Mouse (Mus musculus): Measurements from ENCODE around the gene Mfrp. TPM values are rescaled to one million over a fixed set of nuclear protein-coding genes. Genes with fewer than 3 reads are reported as not detected.

Mfrp gene
- polyA plus RNA-seq, 1 experiment from 2014 or later: 0.39 TPM

DNA sequence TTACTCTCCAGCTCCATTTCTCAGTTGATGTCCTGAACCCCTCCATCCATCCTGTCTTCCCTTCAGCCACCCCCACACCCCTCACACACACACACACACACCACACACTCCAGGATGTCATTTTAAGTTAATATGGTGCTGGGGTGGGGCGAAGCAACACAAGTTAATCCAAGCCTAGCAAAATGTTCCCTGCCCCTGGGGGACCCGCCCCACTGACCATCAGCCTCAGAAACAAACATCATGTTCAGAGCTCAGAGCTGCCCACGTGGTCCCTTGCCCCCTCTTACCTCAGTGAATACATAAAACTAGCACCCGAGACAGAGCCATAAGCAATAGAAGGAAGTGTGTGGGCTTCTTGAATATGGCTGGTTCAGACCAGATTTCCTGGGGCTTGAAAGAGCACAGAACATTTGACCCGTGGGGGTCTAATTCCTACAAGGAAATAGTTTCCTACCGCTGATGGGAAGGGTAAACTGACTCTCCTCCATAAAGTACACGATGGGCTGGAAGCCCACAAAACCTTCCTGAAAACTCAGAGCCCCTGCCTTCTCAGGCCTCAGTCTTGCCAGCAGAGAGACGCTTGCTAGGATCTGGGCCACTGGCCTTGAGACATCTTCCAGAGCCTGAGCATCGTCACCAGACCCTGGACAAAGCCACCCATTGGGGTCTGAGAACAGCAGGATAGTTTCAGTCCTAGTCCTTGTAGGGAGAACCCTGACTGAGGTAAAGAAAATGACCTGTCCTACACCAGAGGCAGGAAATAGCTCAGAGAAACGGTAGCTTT lies 21.3 kb upstream of the Mfrp start:
- peaks cover 22% of the 10 kb centered on the region for H3K27me3 ChIP-seq
- H3K4me3 ChIP-seq: no peak overlapping the region
- H3K27ac ChIP-seq: no peak overlapping the region
- no peak for ATAC-seq (ENCODE audit: insufficient number of reproducible peaks, insufficient read depth, low FRiP score, low TSS enrichment, low read depth)
- H3K9ac ChIP-seq: no peak overlapping the region
- 70% methylated on average over 10 of the region's 10 CpGs for WGBS
- H3K9me3 ChIP-seq: no peaks in the 10 kb centered on the region
- no peak overlapping the region for H3K4me2 ChIP-seq
- no peaks in the 10 kb centered on the region for H3K36me3 ChIP-seq
- H3K4me1 ChIP-seq: peaks cover 38% of the 10 kb centered on the region

DNA sequence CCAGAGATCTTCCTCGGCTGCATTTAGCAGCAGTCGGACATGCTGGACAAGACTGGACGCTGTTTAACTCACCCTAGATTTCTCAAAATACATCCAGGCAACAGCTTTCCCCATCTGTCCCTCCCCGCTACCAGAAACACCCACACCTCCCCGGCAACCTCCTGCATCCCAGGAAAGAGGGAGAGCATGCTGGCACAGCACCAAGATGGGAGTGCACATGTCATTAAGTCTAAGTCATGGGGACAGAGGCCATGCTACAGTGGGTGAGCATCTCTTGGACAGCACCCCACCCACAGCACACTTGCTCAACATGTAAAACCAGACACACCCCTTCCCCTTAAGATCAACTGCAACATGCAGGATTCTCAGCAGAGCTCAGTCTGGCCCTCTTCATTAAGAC lies 20.6 kb upstream of the Mfrp start:
- Histone ChIP-seq H3K36me3 (no peaks in the 10 kb centered on the region), H3K4me2 (no peak overlapping the region), H3K4me3 (no peak overlapping the region), H3K4me1 (peaks cover 44% of the 10 kb centered on the region), H3K27ac (no peak overlapping the region), H3K9ac (no peak overlapping the region), H3K27me3 (peaks cover 30% of the 10 kb centered on the region), H3K9me3 (no peaks in the 10 kb centered on the region)
- ATAC-seq (ENCODE audit: insufficient number of reproducible peaks, insufficient read depth, low FRiP score, low TSS enrichment, low read depth): no peak
- 78% methylated on average over 5 of the region's 5 CpGs for WGBS

DNA sequence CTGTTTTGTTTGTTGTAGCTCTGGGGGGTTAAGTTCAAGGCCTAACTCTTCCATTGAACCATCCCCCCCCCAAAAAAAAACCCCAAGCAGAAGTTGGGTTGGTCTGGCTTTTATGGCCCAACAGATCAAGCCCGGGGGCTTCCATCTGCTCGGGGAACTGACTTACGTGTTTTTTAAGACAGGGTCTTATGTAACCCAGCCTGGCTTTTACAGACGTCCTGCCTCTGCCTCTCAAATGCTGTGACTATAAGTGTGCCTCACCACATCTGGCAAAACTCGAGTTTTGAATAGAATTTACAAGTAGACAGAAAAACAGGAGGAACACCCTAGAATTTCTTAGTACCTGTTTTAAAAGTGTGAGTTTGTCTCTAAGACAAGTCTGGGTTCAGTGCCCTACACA lies 19.9 kb upstream of the Mfrp start:
- no peak overlapping the region for H3K9ac ChIP-seq
- ATAC-seq (ENCODE audit: insufficient number of reproducible peaks, insufficient read depth, low FRiP score, low TSS enrichment, low read depth): no peak
- peaks cover 49% of the 10 kb centered on the region for H3K4me1 ChIP-seq
- peaks cover 36% of the 10 kb centered on the region for H3K27me3 ChIP-seq
- no peak overlapping the region for H3K4me3 ChIP-seq
- no peaks in the 10 kb centered on the region for H3K36me3 ChIP-seq
- 49% methylated on average over 5 of the region's 5 CpGs for WGBS
- H3K4me2 ChIP-seq: no peak overlapping the region
- H3K27ac ChIP-seq: no peak overlapping the region
- H3K9me3 ChIP-seq: no peaks in the 10 kb centered on the region

GRCm38 (mm10) chr9:44082266-44082665 lies 19.3 kb upstream of the Mfrp start:
- H3K4me3 ChIP-seq: no peak overlapping the region
- no peak overlapping the region for H3K9ac ChIP-seq
- H3K27ac ChIP-seq: no peak overlapping the region
- peaks cover 40% of the 10 kb centered on the region for H3K27me3 ChIP-seq
- H3K4me2 ChIP-seq: no peak overlapping the region
- no peak for ATAC-seq (ENCODE audit: insufficient number of reproducible peaks, insufficient read depth, low FRiP score, low TSS enrichment, low read depth)
- 88% methylated on average over 5 of the region's 5 CpGs for WGBS
- H3K4me1 ChIP-seq: peaks cover 52% of the 10 kb centered on the region
- H3K9me3 ChIP-seq: no peaks in the 10 kb centered on the region
- H3K36me3 ChIP-seq: no peaks in the 10 kb centered on the region

DNA sequence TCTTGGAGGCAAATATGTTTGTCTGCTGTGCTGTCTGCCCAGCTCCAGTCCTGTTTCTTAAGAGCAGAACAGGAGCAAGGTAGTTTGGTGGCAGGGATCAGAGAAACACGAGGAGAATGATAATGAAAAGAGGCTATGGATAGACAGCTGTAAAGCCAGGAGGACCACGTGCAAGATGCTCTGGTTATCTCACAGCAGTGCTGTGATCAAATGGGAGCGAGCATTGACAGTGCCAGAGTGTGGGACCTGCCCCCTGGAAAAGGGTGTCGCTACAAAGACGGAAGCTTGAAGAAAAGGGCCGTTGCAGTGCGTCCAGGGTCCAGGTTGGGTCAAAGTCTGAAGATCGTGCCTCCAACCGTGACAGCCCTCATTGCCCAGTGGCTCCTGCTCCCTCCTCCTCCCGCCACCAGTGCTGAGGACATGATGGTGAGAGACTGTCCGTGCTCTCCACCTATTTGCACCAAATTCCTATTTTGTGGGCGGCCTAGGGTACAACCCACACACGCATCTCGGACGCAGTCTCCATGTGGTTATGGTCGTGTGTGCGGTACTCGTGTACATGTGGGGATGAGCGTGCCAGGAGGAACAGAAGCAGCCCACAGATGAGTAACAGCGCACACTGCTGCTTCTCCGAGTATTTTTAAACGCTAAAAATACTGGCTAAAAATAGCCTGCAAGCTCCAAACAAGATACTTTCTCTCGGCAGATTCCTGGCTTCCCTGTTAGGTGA lies 18.0 kb upstream of the Mfrp start:
- 6% methylated on average over 23 of the region's 23 CpGs for WGBS
- ATAC-seq (ENCODE audit: insufficient number of reproducible peaks, insufficient read depth, low FRiP score, low TSS enrichment, low read depth): no peak
- H3K36me3 ChIP-seq: no peaks in the 10 kb centered on the region
- H3K4me1 ChIP-seq: peaks cover 58% of the 10 kb centered on the region
- H3K9ac ChIP-seq: no peak overlapping the region
- no peak overlapping the region for H3K27ac ChIP-seq
- no peaks in the 10 kb centered on the region for H3K9me3 ChIP-seq
- peak overlapping the region; percentile 98 for H3K4me2 ChIP-seq
- H3K4me3 ChIP-seq: peak overlapping the region; percentile 64
- peaks cover 45% of the 10 kb centered on the region for H3K27me3 ChIP-seq

DNA sequence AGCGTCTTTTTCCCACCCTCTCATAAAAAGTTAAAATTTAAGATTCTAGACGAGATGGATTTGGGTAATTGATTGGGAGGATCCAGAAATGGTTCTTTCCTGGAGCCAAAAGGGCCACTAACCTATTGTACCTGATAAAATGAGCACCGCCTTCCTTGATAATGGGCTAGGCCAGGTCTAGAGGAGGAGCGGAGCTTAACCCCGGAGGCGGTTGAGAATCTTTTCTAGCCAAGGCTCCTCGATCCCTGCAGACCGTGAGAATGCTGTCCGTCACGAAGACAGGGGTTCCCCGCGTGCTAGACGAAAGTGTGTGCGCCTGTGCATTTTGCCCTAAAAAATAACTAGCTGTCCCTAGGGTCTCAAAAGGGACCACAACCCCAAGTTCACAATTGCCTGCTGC lies 17.3 kb upstream of the Mfrp start:
- H3K27me3 ChIP-seq: peaks cover 52% of the 10 kb centered on the region
- peak overlapping the region; percentile 82 for H3K9ac ChIP-seq
- no peaks in the 10 kb centered on the region for H3K9me3 ChIP-seq
- H3K4me2 ChIP-seq: peak overlapping the region; percentile 98
- H3K4me1 ChIP-seq: peaks cover 59% of the 10 kb centered on the region
- WGBS: 1% methylated on average over 14 of the region's 14 CpGs
- no peak for ATAC-seq (ENCODE audit: insufficient number of reproducible peaks, insufficient read depth, low FRiP score, low TSS enrichment, low read depth)
- peak overlapping the region; percentile 64 for H3K4me3 ChIP-seq
- no peaks in the 10 kb centered on the region for H3K36me3 ChIP-seq
- no peak overlapping the region for H3K27ac ChIP-seq

DNA sequence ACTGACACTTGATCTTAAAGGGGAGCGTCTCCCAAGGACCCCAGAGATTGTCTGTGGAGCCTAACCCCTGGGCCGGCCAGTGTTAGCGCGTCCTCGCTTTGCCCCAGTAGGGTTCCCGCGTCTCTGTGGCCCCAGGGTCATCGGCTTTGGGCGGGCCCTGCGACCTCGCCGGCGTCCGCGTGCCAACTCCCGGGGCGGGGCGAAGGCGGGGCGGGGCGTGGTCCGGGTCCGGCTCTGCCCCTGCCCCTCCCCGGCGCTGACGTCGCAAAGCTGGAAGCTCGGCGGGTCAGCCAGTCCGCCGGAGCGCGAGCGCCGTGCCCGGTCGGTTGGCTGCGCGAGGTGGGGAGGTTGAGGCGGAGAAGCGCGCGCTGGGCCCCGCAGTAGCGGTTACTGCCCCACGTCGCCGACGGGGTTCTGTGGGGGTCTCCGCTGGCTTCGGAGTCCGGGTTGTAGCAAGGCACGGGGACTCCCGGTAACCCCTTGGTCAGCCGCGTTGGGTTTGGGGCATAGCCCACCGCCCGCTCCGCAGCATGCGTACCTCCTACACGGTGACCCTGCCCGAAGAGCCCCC lies 16.8 kb upstream of the Mfrp start:
- no peak; the same call in 1 of the 2 replicates for ATAC-seq (ENCODE audit: insufficient number of reproducible peaks, insufficient read depth, low FRiP score, low TSS enrichment, low read depth)
- Histone ChIP-seq H3K27ac (no peak overlapping the region), H3K4me3 (peak overlapping the region; percentile 64), H3K27me3 (peaks cover 56% of the 10 kb centered on the region), H3K9ac (peak overlapping the region; percentile 82), H3K4me1 (peaks cover 64% of the 10 kb centered on the region), H3K36me3 (no peaks in the 10 kb centered on the region), H3K9me3 (no peaks in the 10 kb centered on the region), H3K4me2 (peak overlapping the region; percentile 98)
- under 1% methylated on average over 62 of the region's 62 CpGs for WGBS

GRCm38 (mm10) chr9:44085276-44085675 lies 16.3 kb upstream of the Mfrp start:
- peaks cover 56% of the 10 kb centered on the region for H3K27me3 ChIP-seq
- no peak for ATAC-seq (ENCODE audit: insufficient number of reproducible peaks, insufficient read depth, low FRiP score, low TSS enrichment, low read depth)
- peak overlapping the region; percentile 64 for H3K4me3 ChIP-seq
- peak overlapping the region; percentile 82 for H3K9ac ChIP-seq
- H3K36me3 ChIP-seq: no peaks in the 10 kb centered on the region
- peak overlapping the region; percentile 98 for H3K4me2 ChIP-seq
- H3K9me3 ChIP-seq: no peaks in the 10 kb centered on the region
- H3K4me1 ChIP-seq: peaks cover 68% of the 10 kb centered on the region
- WGBS: 2% methylated on average over 10 of the region's 10 CpGs
- H3K27ac ChIP-seq: no peak overlapping the region

DNA sequence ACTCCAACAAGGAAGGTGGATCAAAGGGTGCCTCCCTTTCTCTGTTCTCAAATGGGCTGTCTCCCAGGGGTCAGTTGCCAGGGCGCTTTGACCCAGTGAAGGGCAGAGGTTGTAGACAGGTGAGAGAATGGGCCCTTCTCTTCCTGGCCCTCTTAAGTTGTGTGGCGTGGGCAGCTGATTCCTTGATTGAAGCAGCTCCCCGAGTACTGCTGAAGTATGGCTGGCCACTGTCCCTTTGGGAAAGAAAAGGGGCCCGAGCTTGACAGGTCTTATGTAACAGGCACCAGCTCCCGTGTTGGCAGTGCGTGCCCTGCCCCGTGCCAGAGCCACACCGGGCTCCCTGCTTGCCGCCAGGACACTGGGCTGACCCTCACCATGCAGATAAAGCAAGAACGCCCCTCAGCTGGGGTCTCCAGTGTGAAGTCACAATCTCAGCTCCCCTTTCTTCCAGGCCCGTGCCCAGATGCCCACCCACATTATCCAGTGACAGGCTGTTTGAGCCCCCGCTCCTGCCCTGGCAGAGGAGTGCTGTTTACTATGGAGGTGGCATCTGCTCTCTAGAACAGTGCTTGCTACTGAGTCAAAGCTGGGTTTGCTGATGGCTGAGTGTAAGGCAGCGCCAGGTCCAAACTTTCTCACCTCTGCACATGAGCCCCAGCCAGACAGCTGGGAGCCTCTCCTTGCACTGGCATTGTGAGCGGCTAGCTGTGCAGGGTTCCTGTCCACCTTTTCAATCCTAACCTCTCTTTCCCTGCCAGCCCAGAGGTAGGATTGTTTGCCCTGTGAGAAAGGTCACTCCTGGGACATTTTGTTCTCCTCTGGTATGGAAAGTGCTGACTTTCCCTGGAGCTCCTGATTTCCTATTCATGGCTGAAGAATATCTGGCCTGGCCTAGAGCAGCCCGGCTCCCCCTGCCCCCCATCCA lies 15.5 kb upstream of the Mfrp start:
- H3K4me2 ChIP-seq: peak overlapping the region; percentile 98

DNA sequence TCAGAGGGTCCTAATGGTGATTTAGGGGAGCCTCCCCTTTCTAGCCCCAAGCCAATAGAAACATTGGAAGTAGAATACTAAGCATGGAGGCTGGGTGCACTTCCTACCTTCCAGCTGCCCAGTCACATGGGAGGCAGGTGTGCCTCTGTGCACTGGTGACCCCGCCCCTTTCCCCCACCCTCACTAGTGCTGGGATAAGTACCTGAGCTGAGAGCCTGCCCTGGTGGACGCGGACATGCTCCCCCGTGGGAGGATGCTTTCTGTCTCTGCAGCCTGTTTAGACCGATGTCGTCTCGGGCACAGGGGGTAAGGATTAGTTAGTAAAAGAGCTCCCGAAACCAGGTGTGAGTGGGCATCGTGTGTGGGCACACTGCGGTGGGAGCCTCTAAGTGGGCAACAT lies 14.6 kb upstream of the Mfrp start:
- Histone ChIP-seq H3K9me3 (no peaks in the 10 kb centered on the region), H3K4me1 (peaks cover 63% of the 10 kb centered on the region), H3K27me3 (peaks cover 56% of the 10 kb centered on the region), H3K27ac (no peak overlapping the region), H3K4me3 (no peak overlapping the region), H3K9ac (no peak overlapping the region), H3K36me3 (peaks cover 9% of the 10 kb centered on the region), H3K4me2 (peak overlapping the region; percentile 34; the same call in 1 of the 2 replicates)
- WGBS: 39% methylated on average over 10 of the region's 10 CpGs
- no peak for ATAC-seq (ENCODE audit: insufficient number of reproducible peaks, insufficient read depth, low FRiP score, low TSS enrichment, low read depth)

More for the DNA sequence above, 15.5 kb upstream of the Mfrp start:
- no peak overlapping the region for H3K9ac ChIP-seq
- no peak for ATAC-seq (ENCODE audit: insufficient number of reproducible peaks, insufficient read depth, low FRiP score, low TSS enrichment, low read depth)
- H3K27me3 ChIP-seq: peaks cover 56% of the 10 kb centered on the region
- WGBS: 68% methylated on average over 15 of the region's 15 CpGs
- H3K9me3 ChIP-seq: no peaks in the 10 kb centered on the region
- H3K4me1 ChIP-seq: peaks cover 66% of the 10 kb centered on the region
- H3K4me3 ChIP-seq: peak overlapping the region; percentile 64
- H3K36me3 ChIP-seq: peaks cover 2% of the 10 kb centered on the region; the same call in 1 of the 2 replicates
- no peak overlapping the region for H3K27ac ChIP-seq

Data from embryonic facial prominence, embryonic 13.5 days (tissue).